Mouse (Mus musculus): ENCODE measurements around the gene Cavin2. TPM values are rescaled to one million over a fixed set of nuclear protein-coding genes. Genes with fewer than 3 reads are reported as not detected.

Cavin2 gene
- total RNA-seq, 1 experiment: 0.13 TPM

GRCm38 (mm10) chr1:51333557-51334285 lies 44.8 kb downstream of the Cavin2 start:
- peak; percentile 72 for DNase-seq (ENCODE audit: low read depth, low spot score)
- no peaks in the 10 kb centered on the region for H3K9me3 ChIP-seq (ENCODE audit: control insufficient read depth, insufficient read depth, low read depth, low read length)
- TF ChIP-seq HCFC1 (IDR thresholded peaks at IDR 0.05; ENCODE audit: borderline replicate concordance, insufficient read depth, low read length) (no peak), CHD2 (IDR thresholded peaks at IDR 0.05; ENCODE audit: low read depth, low read length) (no peak), MAFK (IDR thresholded peaks at IDR 0.05; ENCODE audit: insufficient read depth, low read depth, low read length) (no peak), ZC3H11A (IDR thresholded peaks at IDR 0.05; ENCODE audit: borderline replicate concordance, low read depth, low read length) (peak; percentile 94), ZNF384 (IDR thresholded peaks at IDR 0.05; ENCODE audit: low read depth, low read length) (no peak)
- no peaks in the 10 kb centered on the region for H3K4me1 ChIP-seq (ENCODE audit: control insufficient read depth in 2 of 2, insufficient read depth in 2 of 2, low read length in 2 of 2, poor library complexity in 1 of 2)
- in situ Hi-C loops (cut with MboI; ENCODE audit: low sequenced_read_pairs in 2 of 2, unreplicated experiment in 2 of 2): loop anchor here in 1 of 2 experiments (5.0 kb wide), 1 partner anchor 376 kb away; no protein-coding TSS in a partner anchor
- H3K4me3 ChIP-seq (ENCODE audit: insufficient read depth in 1 of 2, low read depth in 1 of 2, low read length in 2 of 2, poor library complexity in 1 of 2, severe bottlenecking in 1 of 2): no peak overlapping the region
- H3K9ac ChIP-seq (ENCODE audit: insufficient read depth, low read depth, low read length, poor library complexity, severe bottlenecking): no peak overlapping the region
- H3K36me3 ChIP-seq (ENCODE audit: control insufficient read depth, insufficient read depth, low read length, poor library complexity, severe bottlenecking): no peaks in the 10 kb centered on the region
- no peak overlapping the region for H3K27ac ChIP-seq (ENCODE audit: insufficient read depth, low read depth, low read length, poor library complexity, severe bottlenecking)

GRCm38 (mm10) chr1:51334289-51334688 lies 45.4 kb downstream of the Cavin2 start:
- Histone ChIP-seq H3K4me3 (ENCODE audit: insufficient read depth in 1 of 2, low read depth in 1 of 2, low read length in 2 of 2, poor library complexity in 1 of 2, severe bottlenecking in 1 of 2) (no peak overlapping the region), H3K9me3 (ENCODE audit: control insufficient read depth, insufficient read depth, low read depth, low read length) (no peaks in the 10 kb centered on the region), H3K4me1 (ENCODE audit: control insufficient read depth in 2 of 2, insufficient read depth in 2 of 2, low read length in 2 of 2, poor library complexity in 1 of 2) (no peaks in the 10 kb centered on the region), H3K9ac (ENCODE audit: insufficient read depth, low read depth, low read length, poor library complexity, severe bottlenecking) (no peak overlapping the region), H3K36me3 (ENCODE audit: control insufficient read depth, insufficient read depth, low read length, poor library complexity, severe bottlenecking) (no peaks in the 10 kb centered on the region), H3K27ac (ENCODE audit: insufficient read depth, low read depth, low read length, poor library complexity, severe bottlenecking) (no peak overlapping the region)
- TF ChIP-seq ZC3H11A (IDR thresholded peaks at IDR 0.05; ENCODE audit: borderline replicate concordance, low read depth, low read length): no peak
- no peak for TF ChIP-seq ZNF384 (IDR thresholded peaks at IDR 0.05; ENCODE audit: low read depth, low read length)
- TF ChIP-seq HCFC1 (IDR thresholded peaks at IDR 0.05; ENCODE audit: borderline replicate concordance, insufficient read depth, low read length): no peak
- TF ChIP-seq CHD2 (IDR thresholded peaks at IDR 0.05; ENCODE audit: low read depth, low read length): no peak
- no peak for DNase-seq (ENCODE audit: low read depth, low spot score)
- in situ Hi-C loops (cut with MboI; ENCODE audit: low sequenced_read_pairs in 2 of 2, unreplicated experiment in 2 of 2): loop anchor here in 1 of 2 experiments (5.0 kb wide), 1 partner anchor 377 kb away; no protein-coding TSS in a partner anchor

- Histone ChIP-seq H3K4me1 (ENCODE audit: control insufficient read depth in 2 of 2, insufficient read depth in 2 of 2, low read length in 2 of 2, poor library complexity in 1 of 2) (no peaks in the 10 kb centered on the region), H3K27ac (ENCODE audit: insufficient read depth, low read depth, low read length, poor library complexity, severe bottlenecking) (no peak overlapping the region), H3K9ac (ENCODE audit: insufficient read depth, low read depth, low read length, poor library complexity, severe bottlenecking) (no peak overlapping the region), H3K36me3 (ENCODE audit: control insufficient read depth, insufficient read depth, low read length, poor library complexity, severe bottlenecking) (no peaks in the 10 kb centered on the region), H3K4me3 (ENCODE audit: insufficient read depth in 1 of 2, low read depth in 1 of 2, low read length in 2 of 2, poor library complexity in 1 of 2, severe bottlenecking in 1 of 2) (no peak overlapping the region), H3K9me3 (ENCODE audit: control insufficient read depth, insufficient read depth, low read depth, low read length) (no peaks in the 10 kb centered on the region)
- in situ Hi-C loops (cut with MboI; ENCODE audit: low sequenced_read_pairs in 2 of 2, unreplicated experiment in 2 of 2): no loop called here
- no peak for DNase-seq (ENCODE audit: low read depth, low spot score)
- no peak for TF ChIP-seq HCFC1 (IDR thresholded peaks at IDR 0.05; ENCODE audit: borderline replicate concordance, insufficient read depth, low read length)
- TF ChIP-seq ZC3H11A (IDR thresholded peaks at IDR 0.05; ENCODE audit: borderline replicate concordance, low read depth, low read length): no peak
- TF ChIP-seq CHD2 (IDR thresholded peaks at IDR 0.05; ENCODE audit: low read depth, low read length): no peak
- TF ChIP-seq ZNF384 (IDR thresholded peaks at IDR 0.05; ENCODE audit: low read depth, low read length): no peak
- no peak for TF ChIP-seq MAFK (IDR thresholded peaks at IDR 0.05; ENCODE audit: insufficient read depth, low read depth, low read length)
These were observed 46.2 kb downstream of the Cavin2 start for GRCm38 (mm10) chr1:51335081-51335480.

- Histone ChIP-seq H3K9ac (ENCODE audit: insufficient read depth, low read depth, low read length, poor library complexity, severe bottlenecking) (no peak overlapping the region), H3K9me3 (ENCODE audit: control insufficient read depth, insufficient read depth, low read depth, low read length) (no peaks in the 10 kb centered on the region), H3K27ac (ENCODE audit: insufficient read depth, low read depth, low read length, poor library complexity, severe bottlenecking) (no peak overlapping the region), H3K4me3 (ENCODE audit: insufficient read depth in 1 of 2, low read depth in 1 of 2, low read length in 2 of 2, poor library complexity in 1 of 2, severe bottlenecking in 1 of 2) (no peak overlapping the region), H3K4me1 (ENCODE audit: control insufficient read depth in 2 of 2, insufficient read depth in 2 of 2, low read length in 2 of 2, poor library complexity in 1 of 2) (no peaks in the 10 kb centered on the region), H3K36me3 (ENCODE audit: control insufficient read depth, insufficient read depth, low read length, poor library complexity, severe bottlenecking) (no peaks in the 10 kb centered on the region)
- in situ Hi-C loops (cut with MboI; ENCODE audit: low sequenced_read_pairs in 2 of 2, unreplicated experiment in 2 of 2): no loop called here
- DNase-seq (ENCODE audit: low read depth, low spot score): no peak
- TF ChIP-seq ZNF384 (IDR thresholded peaks at IDR 0.05; ENCODE audit: low read depth, low read length) (no peak), ZC3H11A (IDR thresholded peaks at IDR 0.05; ENCODE audit: borderline replicate concordance, low read depth, low read length) (no peak), CHD2 (IDR thresholded peaks at IDR 0.05; ENCODE audit: low read depth, low read length) (no peak), MAFK (IDR thresholded peaks at IDR 0.05; ENCODE audit: insufficient read depth, low read depth, low read length) (no peak), HCFC1 (IDR thresholded peaks at IDR 0.05; ENCODE audit: borderline replicate concordance, insufficient read depth, low read length) (no peak)
These were observed 55.2 kb downstream of the Cavin2 start for GRCm38 (mm10) chr1:51344160-51344559.
